Mouse (Mus musculus) lung, postnatal 36 days (tissue): ENCODE measurements around the gene Lrrc74b.
"Not testable (repeated sequence)": the region's sequence is repeated elsewhere in the genome, so short reads cannot be mapped to it uniquely, and the experiment has no call there.

ENCODE experiments used
- DNase-seq: peaks from one replicate; pipeline ENCODE4 v3.0.0; 2022; ENCODE audit warnings: mixed read lengths

Lrrc74b gene

DNA sequence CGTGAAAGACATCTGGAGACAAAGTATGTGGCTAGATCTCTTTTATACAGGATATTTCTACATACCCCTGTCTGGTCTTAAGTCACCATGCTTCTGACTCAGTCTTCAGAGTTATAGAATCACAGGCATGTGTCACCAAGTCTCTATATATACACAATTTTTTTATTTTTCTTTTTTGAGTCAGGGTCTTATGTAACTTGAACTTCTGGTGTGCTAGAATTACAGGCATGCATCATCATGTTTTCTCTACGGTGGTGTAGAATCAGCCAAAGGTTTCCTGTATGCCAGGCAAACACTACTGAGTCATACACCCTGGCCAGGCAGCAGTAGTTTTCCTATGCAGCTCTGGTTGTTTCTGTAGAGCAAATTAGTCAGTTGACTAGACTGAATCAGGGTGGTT is 18.4 kb downstream of the Lrrc74b start:
- no peak for DNase-seq

DNA sequence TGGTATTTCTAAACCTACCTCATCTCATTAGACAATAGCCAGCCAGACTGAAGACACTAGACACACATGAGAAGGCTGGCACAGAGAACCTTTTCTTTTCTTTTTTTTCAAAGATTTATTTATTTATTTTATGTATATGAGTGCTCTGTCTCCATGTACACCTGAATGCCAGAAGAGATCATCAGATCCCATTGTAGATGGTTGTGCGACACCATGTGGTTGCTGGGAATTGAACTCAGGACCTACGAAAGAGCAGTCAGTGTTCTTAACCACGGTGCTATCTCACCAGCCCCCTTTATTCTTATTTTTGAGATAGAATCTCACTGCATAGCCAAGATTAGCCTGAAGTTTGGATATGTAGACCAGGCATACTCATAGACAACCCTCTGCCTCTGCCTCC is 24.5 kb downstream of the Lrrc74b start:
- peak; percentile 46 for DNase-seq

DNA sequence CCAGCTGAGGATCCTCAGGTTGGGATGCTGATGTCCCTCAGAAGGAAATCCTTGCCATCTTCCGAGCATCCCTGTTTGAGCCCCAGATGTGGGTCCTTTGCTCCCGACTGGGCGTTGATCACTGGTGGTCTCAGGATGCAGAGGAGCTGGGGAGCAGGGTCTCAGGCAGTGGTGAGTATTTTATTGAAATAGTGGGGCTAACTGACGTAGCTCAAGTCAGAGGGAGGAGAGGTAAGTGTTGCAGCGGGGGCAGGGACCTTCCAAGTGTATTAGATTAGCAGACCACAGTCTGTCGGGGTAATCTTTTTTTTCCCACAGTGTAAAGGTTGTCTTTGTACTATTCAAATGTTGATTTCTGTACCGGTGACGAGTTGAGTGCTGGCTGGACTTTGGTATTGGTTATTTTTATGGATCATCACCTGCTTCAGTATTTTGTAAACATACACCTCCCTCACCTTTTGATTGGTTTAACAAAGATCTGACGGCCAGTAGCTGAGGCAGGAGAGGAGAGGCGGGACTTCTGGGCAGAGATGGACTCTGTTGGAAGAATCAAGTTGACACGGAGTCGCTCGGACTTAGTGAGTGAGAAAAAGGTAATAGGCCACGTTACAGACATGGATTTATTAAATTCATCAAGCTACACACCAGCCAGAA is 28.2 kb downstream of the Lrrc74b start:
- no peak for DNase-seq

DNA sequence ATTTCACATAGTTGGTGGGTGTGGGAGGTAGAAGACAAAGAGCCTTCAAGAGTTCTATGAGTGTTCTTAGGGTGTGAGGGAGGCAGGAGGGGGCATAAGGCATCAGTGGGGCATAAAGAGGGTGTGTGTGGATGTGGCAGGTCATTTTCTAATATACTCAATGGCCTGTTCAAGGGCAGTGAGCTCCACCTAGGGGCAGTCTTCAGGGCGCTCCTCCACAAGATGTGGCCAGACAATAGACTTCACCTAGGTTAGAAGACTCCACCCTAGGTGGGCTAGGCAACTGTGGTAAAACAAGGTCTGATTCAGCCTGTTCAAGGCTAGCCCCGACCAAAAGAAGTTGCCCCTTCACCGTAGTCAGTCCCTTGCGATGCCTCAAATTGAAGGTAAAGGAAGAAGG is 28.8 kb downstream of the Lrrc74b start:
- DNase-seq, result peak; percentile 36

DNA sequence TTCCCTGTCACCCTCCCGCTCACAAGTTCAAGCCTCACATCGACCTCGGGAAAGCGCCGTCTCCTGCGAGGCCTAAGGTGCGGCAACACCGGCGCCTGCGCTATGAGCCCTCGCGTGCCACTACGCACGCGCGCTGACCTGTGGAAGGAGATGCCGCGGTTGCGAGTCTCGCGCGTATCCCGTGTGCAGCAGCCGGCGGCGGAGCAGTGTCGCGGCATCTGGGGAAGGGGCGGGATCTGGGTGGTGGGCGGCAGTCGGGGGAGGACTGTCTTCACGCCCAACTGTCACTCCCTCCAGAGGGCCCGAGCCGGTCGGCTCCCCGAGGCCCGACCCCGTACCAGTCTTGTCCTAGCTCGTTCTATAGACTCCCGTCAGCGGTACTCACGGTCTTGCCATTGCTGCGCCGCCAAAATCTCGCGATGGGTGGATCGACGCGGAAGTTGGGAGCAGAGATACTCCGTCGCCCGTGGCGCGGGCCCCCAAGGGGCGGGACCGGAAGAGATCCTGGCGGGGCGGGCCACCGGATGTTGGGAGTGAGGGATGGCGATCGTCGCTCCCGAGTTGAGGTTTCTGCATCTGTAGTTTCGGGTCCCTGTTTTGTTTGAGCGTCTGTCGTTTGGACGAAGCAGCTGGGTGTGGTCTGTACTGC is 30.3 kb downstream of the Lrrc74b start, which contains the start of gene Thap7:
Gene Thap7, minus strand, starts transcription at position 497 of the 649 bp plus-strand sequence.
- peak; percentile 97 for DNase-seq

DNA sequence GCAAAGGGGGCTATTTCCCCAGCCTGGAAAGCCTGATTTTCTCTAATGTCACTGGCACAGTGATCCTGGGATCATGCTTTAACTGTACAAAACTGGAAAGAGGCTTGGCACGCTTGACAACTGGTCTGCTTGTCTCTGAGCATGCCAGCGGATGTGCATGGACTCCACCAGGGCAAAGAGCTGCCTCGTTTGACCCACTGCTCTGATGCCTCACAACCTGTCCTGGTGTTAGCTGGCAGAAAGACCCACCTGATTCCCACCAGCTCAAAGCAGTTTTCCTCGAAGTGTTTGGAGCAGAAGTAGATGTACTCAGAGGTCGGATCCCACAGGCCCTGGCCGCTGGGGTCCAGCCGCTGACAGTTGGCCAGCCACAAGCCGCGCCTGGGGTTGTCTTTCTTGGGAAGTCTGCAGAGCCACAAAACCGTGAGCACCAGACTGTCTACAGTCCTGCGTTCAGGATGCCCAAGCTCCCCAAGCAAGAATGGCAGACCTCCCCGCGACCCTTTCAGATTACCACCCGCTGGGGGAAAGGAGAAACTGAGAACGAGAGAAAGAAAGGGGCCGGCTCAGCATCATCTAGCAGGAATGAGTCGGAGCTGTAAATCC is 31.0 kb downstream of the Lrrc74b start:
- DNase-seq, result peak; percentile 11

DNA sequence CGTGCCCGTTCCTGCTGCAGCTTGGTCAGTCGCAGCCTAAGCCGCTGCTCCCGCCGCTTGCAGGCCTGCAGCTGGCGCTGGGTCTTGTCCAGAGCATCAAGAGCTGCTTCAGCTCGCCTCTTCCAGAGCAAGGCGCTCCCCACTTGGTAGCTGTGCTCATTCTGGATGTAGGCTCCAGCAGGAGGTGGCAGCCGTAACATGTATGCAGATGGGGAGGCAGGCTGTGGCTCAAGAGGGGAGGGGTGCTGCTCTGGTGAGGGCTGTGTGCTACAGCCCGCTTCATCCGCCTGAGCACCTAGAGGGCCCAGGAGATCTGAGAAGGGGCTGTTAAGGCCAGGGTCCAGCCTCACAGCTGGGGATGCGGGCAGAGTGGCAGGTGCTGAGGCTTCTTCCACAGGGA is 32.8 kb downstream of the Lrrc74b start:
- DNase-seq, result no peak

DNA sequence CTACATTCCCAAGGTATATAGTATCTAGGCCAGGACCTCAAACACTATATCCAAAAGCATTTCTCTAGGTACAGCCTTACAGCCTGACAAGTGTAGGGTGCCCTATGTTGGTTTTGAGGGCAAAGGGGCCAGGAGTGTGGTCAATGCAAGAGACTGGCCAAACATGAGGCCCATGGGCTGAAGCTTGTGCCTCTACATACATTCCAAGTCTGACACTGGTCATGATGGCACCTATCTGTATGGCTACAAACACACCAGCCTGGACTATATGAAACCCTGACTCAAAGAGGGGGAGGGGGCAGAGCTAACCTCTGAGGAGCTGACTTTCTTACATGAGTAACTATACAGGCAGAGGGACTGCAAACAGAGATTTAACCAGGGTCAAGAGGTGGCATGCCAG is 33.4 kb downstream of the Lrrc74b start:
- DNase-seq, result no peak

DNA sequence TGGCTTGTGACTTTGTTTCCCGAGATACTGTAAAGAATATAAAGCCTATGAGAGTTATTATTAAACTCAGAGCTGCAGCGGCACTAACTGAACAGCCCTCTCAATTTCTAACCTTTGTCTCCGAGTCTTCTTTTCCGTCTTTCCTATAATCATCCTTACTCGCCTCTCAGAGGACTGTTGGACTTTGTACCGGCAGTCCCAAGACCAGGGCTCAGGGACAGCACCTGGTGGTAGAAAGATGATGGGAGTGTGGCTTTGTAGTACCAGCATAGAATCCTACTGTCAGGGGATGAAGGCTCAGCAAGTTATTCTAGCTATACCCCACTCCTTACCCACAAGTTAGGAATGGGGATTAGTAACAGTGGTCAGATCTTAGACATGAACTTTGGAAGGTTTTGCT is 34.8 kb downstream of the Lrrc74b start:
- DNase-seq, result no peak

DNA sequence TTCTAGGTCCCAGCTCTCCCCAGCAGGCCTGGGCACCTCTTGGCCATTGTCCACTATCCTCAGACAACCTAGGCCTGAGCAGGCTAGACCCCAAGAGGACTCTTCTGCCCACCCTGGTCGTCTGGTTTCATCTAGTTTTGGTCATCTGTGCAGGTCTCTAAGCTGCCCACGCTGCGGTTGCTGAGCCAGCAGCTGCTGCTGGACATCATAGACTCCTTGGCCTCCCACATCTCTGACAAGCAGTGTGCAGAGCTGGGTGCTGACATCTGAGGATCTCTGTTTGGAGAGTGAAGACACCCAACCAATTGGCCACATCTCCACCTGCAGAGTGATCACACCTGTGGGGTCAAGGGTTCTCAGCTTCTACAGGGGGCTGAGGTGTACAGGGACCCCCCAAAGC is 35.5 kb downstream of the Lrrc74b start:
- DNase-seq, result no peak

DNA sequence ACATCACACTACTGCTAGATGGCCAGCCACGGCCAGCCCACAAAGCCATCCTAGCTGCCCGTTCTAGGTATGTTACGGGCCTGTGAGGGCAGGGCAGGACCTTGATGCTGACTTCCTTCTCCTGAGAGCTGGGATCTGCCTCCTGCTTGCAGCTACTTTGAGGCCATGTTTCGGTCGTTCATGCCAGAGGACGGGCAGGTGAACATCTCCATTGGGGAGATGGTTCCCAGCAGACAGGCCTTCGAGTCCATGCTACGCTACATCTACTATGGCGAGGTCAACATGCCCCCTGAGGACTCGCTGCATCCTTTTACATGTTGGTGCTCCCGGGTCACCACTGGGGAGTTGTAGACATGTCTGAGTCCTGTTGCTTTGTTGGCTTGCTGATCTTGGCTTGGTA is 36.9 kb downstream of the Lrrc74b start:
- DNase-seq, result no peak

DNA sequence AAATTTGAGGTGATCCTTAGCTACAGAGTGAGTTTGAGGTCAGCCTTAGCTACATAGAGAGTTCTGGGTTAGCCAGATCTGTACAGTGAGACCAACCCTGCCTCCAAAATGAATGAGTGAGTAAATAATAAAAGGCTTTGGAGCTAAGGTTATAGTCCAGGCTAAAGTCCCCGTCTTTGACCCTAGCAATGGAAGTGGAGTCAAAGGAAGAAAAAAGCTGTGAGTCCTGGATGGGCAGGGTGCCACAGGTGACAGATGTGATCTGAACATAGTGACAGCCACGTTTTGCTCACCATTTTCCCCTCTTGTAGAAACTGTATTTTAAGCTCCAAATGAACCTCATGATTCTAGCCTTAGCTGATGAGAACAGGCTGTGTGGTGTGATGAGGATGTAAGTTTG is 42.1 kb downstream of the Lrrc74b start:
- no peak for DNase-seq

DNA sequence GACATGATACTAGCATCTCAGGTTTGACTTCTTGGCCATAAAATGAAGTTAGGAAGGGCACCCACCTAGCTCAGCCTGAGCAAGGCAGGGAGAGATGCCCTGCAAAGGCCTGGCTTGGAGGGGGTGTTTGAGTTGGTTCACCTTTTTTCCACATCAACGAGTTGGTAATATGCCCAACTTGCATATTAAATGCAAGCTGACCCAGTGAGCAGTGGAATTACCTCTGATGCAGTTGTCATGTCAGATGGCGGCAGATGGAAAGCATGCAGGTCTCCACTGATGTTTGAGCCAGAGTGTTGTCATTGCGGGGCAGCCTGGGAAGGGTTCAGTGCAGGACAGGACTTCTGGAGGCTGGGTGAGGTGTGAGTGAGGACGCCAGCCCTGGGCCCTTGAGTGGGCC is 49.6 kb downstream of the Lrrc74b start:
- no peak for DNase-seq

DNA sequence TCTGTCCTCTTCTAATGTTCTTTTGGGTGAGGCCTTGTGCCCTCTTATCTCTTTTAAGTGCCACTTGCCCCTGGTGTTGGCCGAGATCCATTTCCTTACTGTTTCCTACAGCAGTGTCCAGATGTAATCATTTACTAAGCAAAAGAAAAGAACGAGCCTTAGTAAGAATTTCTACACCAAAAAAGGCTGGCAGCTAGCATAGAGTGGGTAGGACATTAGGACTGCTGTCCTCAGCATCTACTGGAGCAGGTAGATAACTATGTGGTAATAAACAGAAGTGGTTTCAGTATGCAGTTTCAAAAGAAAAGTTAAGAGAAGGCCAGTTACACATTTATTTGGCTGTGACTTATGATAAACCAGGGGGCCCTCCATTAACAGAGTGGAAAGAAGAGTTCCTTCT is 50.4 kb downstream of the Lrrc74b start:
- DNase-seq, result peak; percentile 43

DNA sequence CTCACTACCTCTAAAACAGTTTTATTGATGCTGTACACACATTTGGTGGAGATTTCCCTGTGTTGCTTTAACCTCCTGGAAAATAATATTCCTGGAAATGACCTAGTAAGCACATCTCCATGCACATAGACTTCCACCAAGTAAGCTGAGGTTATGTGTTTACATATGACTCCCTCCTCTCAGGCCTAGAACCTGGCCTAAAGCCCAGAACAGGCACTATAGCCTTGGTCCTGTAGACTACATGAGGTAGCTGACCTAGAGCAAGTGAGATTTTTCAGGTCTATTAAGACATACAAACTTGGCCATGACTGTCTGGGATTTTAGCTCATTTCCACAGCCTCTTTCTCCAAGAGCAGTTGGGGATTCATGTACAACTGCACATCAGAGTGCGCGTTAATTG is 50.9 kb downstream of the Lrrc74b start:
- no peak for DNase-seq

DNA sequence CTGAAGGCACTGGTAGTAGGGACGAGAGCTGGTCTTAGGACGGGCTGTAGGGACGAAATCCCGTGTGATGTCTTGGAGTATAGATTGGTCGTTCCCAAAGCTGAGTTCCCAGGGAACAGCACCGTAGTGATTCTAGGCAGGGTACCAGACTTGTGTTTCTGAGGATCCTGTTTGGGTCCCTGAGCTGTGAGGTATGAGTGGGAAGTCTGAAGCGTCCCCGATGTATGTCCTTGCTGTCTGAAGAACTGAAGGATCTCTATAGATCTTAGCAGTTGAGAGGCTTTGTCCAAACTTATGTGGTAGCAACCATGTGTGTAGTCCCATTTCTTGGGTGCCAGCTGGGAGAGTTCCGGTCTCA is 51.8 kb downstream of the Lrrc74b start:
- DNase-seq, result no peak

DNA sequence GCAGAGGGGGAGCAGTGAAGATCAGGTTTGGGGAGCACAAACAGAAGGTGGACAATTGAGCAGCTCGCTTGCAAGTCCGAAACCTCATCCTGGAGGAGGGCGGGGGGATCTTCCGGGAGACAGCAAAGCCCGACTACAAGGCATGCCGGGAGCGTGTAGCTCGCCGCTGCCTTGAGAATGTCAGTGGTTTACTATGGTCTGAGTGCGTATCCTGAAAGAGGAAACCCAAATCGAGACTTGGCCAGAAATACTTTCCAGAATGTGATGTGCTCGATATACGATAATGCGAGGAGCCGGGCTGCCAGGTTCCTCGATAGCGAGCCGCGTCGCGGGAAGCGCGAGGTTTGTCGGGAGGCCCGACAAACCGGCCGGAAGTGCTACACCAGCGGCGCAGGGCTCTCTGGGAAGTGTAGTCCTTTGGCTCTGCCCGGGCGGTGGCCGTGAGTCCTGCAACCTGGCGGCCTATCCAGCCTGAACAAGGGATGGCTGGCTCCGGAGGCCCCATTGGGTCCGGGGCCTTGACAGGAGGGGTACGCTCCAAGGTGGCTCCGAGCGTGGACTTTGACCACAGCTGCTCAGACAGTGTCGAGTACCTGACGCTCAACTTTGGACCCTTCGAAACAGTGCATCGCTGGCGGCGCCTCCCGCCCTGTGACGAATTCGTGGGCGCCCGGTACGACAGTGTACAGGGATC is 52.4 kb downstream of the Lrrc74b start, which contains the start of gene Lztr1:
Gene Lztr1, plus strand, starts transcription at position 143 of the 694 bp plus-strand sequence.
- peak; percentile 94 for DNase-seq

DNA sequence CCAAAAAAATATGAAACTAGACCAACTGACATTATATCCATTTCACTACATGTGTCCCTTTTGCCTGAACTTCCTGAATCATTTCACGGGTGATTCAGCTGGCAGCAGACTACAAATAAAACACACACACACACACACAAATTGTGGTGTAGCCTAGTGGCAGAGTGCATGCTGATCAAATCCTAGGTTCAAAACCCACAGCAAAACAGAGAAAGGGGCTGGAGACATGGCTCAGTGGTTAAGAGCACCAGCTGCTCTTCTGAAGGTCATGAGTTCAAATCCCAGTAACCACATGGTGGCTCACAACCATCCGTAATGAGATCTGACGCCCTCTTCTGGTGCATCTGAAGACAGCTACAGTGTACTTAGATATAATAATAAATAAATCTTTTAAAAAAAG is 53.0 kb downstream of the Lrrc74b start:
- not testable (repeated sequence) for DNase-seq

DNA sequence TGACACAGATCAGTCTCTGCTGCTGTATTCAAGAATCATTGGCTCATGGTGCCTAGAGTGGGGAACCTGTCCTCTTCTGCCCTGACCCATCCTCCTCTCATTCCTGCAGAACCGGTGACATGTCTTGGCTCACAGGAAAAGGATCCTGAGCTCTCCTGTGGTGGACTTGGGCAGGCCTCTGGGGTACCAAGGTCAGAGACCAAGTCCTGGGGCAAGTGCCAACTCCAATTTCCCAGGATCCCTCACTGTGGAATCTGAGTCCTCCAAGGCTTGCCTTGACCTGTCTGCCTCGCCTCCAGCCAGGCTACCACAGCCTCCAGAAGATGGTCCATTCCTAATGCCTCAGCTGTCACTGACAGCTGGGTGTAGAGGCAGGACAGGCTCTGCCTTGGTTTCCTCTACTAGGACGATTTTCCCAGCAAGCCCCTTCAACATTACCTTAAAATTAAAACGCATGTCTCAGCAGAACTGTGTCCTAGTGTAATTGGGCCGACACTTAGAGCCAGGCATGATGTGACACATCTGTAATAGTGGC is 54.0 kb downstream of the Lrrc74b start:
- DNase-seq, result no peak

DNA sequence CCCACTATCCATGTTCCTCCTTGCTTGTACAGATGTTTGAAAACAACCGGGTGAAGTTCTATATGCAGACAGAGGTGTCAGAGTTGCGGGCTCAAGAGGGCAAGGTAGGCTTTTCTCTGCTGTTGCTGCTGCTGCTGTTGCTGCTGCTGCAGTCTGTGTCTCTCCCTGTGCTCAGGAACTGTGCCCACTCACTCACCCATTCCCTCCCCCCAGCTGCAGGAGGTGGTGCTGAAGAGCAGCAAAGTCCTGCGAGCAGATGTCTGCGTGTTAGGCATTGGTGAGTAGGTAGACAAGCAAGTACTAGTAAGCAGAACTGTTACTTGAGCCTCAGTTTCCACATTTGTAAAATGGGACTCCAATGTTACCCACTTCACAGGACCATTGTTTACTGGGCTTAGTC is 58.4 kb downstream of the Lrrc74b start:
- no peak for DNase-seq

DNA sequence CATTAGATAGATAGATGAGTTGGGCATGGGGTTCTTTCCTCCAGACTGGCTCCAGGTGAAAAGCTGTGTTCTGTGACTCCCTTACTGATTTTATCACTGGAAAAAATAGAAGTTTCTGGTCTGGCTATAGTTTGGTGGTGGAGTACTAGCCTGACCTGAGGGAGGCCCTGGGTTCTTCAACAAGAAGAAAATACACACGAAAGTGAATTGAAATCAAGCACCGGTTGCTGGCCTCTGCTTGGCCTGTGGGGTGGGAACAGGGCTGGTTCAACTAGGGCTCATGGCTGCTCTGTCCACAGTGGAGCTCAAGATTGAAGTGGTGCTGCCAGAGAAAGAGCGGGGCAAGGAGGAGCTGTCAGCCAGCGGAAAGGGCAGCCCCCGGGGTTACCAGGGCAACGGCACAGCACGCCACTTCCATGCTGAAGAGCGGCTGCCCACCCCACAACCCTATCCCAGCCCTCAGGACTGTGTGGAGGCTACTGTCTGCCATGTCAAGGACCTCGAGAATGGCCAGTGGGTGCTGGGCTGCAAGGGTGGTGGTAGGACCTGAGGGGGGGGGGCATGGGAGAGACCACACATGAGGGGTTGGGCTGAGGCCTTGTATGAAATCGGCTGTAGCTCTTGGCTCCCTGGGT is 61.7 kb downstream of the Lrrc74b start:
- DNase-seq, result no peak

DNA sequence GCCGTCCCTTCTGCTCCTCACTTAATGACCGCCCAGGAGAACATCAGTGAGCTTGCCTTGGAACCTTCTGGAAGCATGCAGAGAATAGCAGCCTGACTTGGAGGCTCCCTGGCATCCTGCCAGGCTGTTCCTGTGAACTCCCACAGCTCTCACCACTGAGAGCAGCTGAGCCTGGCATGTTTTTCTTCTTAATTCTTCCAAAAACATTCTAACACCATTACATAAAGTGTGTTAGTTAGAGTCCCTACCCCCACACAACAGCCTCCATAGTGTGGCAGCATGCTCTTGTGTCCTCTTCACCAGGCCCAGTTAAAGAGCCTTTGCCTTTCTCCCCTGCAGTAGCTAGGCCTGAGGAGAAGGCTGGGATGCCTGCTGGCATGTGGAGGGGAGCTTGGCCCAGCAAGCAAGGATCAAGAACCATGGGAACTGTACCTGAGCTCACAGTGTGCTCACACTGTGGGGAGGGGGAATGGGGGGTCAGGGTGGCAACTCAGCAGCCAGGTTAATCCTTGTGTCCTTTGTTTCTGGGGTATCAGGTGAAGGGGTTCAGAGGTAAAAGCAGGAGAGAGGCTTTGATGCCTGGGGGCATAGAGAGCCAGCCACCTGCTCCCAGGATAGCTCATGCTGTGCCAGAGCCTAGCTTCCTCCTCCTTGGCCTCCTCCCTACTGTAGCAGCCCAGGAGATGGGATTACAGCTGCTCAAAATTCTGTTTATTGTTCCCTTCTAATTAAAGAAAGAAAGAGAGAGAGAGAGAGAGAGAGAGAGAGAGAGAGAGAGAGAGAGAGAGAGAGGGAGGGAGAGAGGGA is 64.3 kb downstream of the Lrrc74b start:
- peak; percentile 29 for DNase-seq
